Mouse (Mus musculus) left cerebral cortex, adult 2 months (tissue): Measurements from ENCODE around the gene Cx3cr1. TPM values are rescaled to one million over a fixed set of nuclear protein-coding genes. Genes with fewer than 3 reads are reported as not detected.
A peak's percentile ranks its signal among the peaks of the same experiment; 100 is the strongest.
"Not testable (repeated sequence)": the region's sequence is repeated elsewhere in the genome, so short reads cannot be mapped to it uniquely, and the experiment has no call there.

Experiments
- DNase-seq, 2 experiments: peaks; one replicate each; pipeline ENCODE4 v3.0.0; 2021 to 2022; ENCODE audit warnings: low spot score in 2 of 2, mixed read lengths in 1 of 2; ENCODE audit errors: extremely low spot score in 1 of 2
- H3K27ac ChIP-seq: fragments of 200-600 bp; 2 replicates; pipeline ENCODE4 v1.8.1; 2022
- H3K4me3 ChIP-seq: fragments of 200-600 bp; 2 replicates; pipeline ENCODE4 v1.8.1; 2022
- CTCF ChIP-seq: fragments of 200-600 bp; IDR thresholded peaks from 2 replicates; pipeline ENCODE4 v1.8.1; 2022; ENCODE audit warnings: antibody characterized with exemption, mild to moderate bottlenecking, moderate library complexity
- intact Hi-C: fragments of 180-260 bp; cut with DNase I; formaldehyde crosslinking; loops from one replicate; pipeline ENCODE4 v1.15.1; 2025
- long read RNA-seq, 2 experiments: library from polyadenylated mRNA; stranded (forward); transcript quantifications; one replicate each; pipeline ENCODE4 v2.0.0; 2021; ENCODE audit warnings: borderline mapping rate in 2 of 2
- total RNA-seq, 2 experiments: library from RNA; stranded (reverse); gene quantifications; 2 replicates each; pipeline ENCODE4 v1.2.3; 2021

The Cx3cr1 gene
- total RNA-seq, result 10 to 100 TPM; 28.6 to 30.9 TPM
- long read RNA-seq, experiment 1, partial matches to known transcripts, result 0 of 4 reads
- long read RNA-seq, experiment 1, other reads (novel, unspliced or antisense), result 4 of 4 reads
- long read RNA-seq, experiment 2, partial matches to known transcripts, result 0 of 4 reads
- long read RNA-seq, experiment 2, other reads (novel, unspliced or antisense), result 4 of 4 reads

GRCm38 (mm10) chr9:120069779-120070178 lies at the start of gene Cx3cr1:
Cx3cr1 (minus strand) TSS chr9:120069879.
- TF ChIP-seq CTCF, result no peak
- intact Hi-C loops, result no loop called here
- no peak for DNase-seq
- no peak within 1 kb of the TSS for H3K4me3 ChIP-seq
- H3K27ac ChIP-seq, result peak within 1 kb of the TSS; percentile 7; the same call in 1 of the 2 replicates

GRCm38 (mm10) chr9:120118212-120118611 lies 48.5 kb upstream of the Cx3cr1 start:
- DNase-seq, result no peak
- H3K4me3 ChIP-seq, result no peak overlapping the region
- TF ChIP-seq CTCF, result no peak
- intact Hi-C loops, result no loop called here
- H3K27ac ChIP-seq, result no peak overlapping the region

- intact Hi-C loops, result no loop called here
- TF ChIP-seq CTCF, result no peak
- Histone ChIP-seq H3K4me3 (no peak overlapping the region), H3K27ac (no peak overlapping the region)
- no peak for DNase-seq
Observed at GRCm38 (mm10) chr9:120116184-120116624, 46.5 kb upstream of the Cx3cr1 start.

- intact Hi-C loops, result no loop called here
- no peak for TF ChIP-seq CTCF
- no peak for DNase-seq
Observed at GRCm38 (mm10) chr9:120115580-120115979, 45.9 kb upstream of the Cx3cr1 start.

GRCm38 (mm10) chr9:120114789-120115151 lies 45.1 kb upstream of the Cx3cr1 start:
- no peak for TF ChIP-seq CTCF
- intact Hi-C loops, result no loop called here
- no peak overlapping the region for H3K27ac ChIP-seq
- DNase-seq, result no peak
- no peak overlapping the region for H3K4me3 ChIP-seq

More at GRCm38 (mm10) chr9:120115580-120115979, 45.9 kb upstream of the Cx3cr1 start:
- no peak overlapping the region for H3K27ac ChIP-seq
- H3K4me3 ChIP-seq, result no peak overlapping the region

GRCm38 (mm10) chr9:120114051-120114788 lies 44.5 kb upstream of the Cx3cr1 start:
- no peak overlapping the region for H3K4me3 ChIP-seq
- intact Hi-C loops, result no loop called here
- DNase-seq, result no peak
- TF ChIP-seq CTCF, result no peak
- no peak overlapping the region for H3K27ac ChIP-seq

- TF ChIP-seq CTCF, result no peak
- no peak for DNase-seq
- Histone ChIP-seq H3K4me3 (no peak overlapping the region), H3K27ac (no peak overlapping the region)
- intact Hi-C loops, result no loop called here
Observed at GRCm38 (mm10) chr9:120113456-120113855, 43.8 kb upstream of the Cx3cr1 start.

- no peak for DNase-seq
- intact Hi-C loops, result no loop called here
- TF ChIP-seq CTCF, result no peak
- no peak overlapping the region for H3K27ac ChIP-seq
- no peak overlapping the region for H3K4me3 ChIP-seq
Observed at GRCm38 (mm10) chr9:120112472-120112871, 42.8 kb upstream of the Cx3cr1 start.

- Histone ChIP-seq H3K4me3 (peak overlapping the region; percentile 100), H3K27ac (peak overlapping the region; percentile 99)
- intact Hi-C loops, result no loop called here
- no peak for DNase-seq
- no peak for TF ChIP-seq CTCF
Observed at GRCm38 (mm10) chr9:120111156-120111945, 41.7 kb upstream of the Cx3cr1 start.

GRCm38 (mm10) chr9:120110211-120111018 lies 40.7 kb upstream of the Cx3cr1 start, which contains the start of gene Slc25a38:
Slc25a38 (plus strand) TSS chr9:120110374.
- TF ChIP-seq CTCF, result peak; percentile 87
- peak within 1 kb of the TSS; percentile 99 for H3K27ac ChIP-seq
- DNase-seq, result peak; percentile 93 to 95
- H3K4me3 ChIP-seq, result peak within 1 kb of the TSS; percentile 100
- intact Hi-C loops, result loop anchor here (1.0 kb wide), 1 partner anchor 17 kb away; the partner anchor contains the start of gene Rpsa

GRCm38 (mm10) chr9:120108953-120109352 lies 39.3 kb upstream of the Cx3cr1 start:
- DNase-seq, H3K27ac ChIP-seq, H3K4me3 ChIP-seq, intact Hi-C loops: not testable (repeated sequence)
